Mouse (Mus musculus): ENCODE measurements at regions not wholly inside any gene's neighbourhood (a gene's known extent, or its start where the extent isn't known, plus 50 kb on each side); places are given as distances from the start of the nearest gene placed in this dataset.

- no peak for TF ChIP-seq EP300 (IDR thresholded peaks at IDR 0.05; ENCODE audit: low read depth)
- TF ChIP-seq CTCF (IDR thresholded peaks at IDR 0.05; ENCODE audit: low read depth), result no peak
These were observed 139.5 kb upstream of the Zfp770 start for GRCm38 (mm10) chr2:114340578-114341293.

Data from liver, embryonic 14.5 days (tissue).